Mouse (Mus musculus) liver, postnatal 0 days (tissue): ENCODE data around the gene Slc25a12.

ENCODE experiments used
- CTCF ChIP-seq: sonication (generic); IDR thresholded peaks from 2 replicates; pipeline ENCODE4 v1.5.1; 2016; ENCODE audit warnings: antibody characterized with exemption, low read depth
- EP300 ChIP-seq: IDR thresholded peaks from 2 replicates; pipeline ENCODE4 v1.6.1; 2016; ENCODE audit warnings: antibody characterized with exemption, low read depth, mild to moderate bottlenecking

- TF ChIP-seq CTCF (no peak), EP300 (no peak)
These were observed 122.7 kb downstream of the Slc25a12 start for GRCm38 (mm10) chr2:71244807-71245206.
